Mouse (Mus musculus): ENCODE results near the gene Kcnn4. TPM values are rescaled to one million over a fixed set of nuclear protein-coding genes. Genes with fewer than 3 reads are reported as not detected.

Gene Kcnn4
- total and polyA plus RNA-seq, 3 experiments = 188 to 256 TPM; not detected in 1

GRCm38 (mm10) chr7:24338241-24338640 is 31.8 kb upstream of the Kcnn4 start:
- peak; percentile 24 for DNase-seq (ENCODE audit: low read depth, low spot score)
- H3K9ac ChIP-seq (ENCODE audit: control insufficient read depth, low read depth, low read length, poor library complexity, severe bottlenecking) = no peak overlapping the region
- H3K27me3 ChIP-seq (ENCODE audit: control insufficient read depth in 1 of 2, insufficient read depth in 2 of 2, low read length in 2 of 2) = no peaks in the 10 kb centered on the region
- H3K79me2 ChIP-seq (ENCODE audit: control insufficient read depth, insufficient read depth, low read length, poor library complexity) = no peaks in the 10 kb centered on the region
- no peaks in the 10 kb centered on the region for H3K9me3 ChIP-seq (replicated peaks; ENCODE audit: insufficient read depth, low read length)
- no peaks in the 10 kb centered on the region for H3K4me1 ChIP-seq (ENCODE audit: control insufficient read depth in 1 of 2, insufficient read depth in 2 of 2, low read length in 2 of 2)
- no peak overlapping the region for H3K4me3 ChIP-seq (ENCODE audit: control insufficient read depth in 1 of 2, insufficient read depth in 1 of 2, low read depth in 2 of 2, low read length in 2 of 2)
- TF ChIP-seq SMC3 (IDR thresholded peaks at IDR 0.05; ENCODE audit: low read depth, low read length) = peak; percentile 34; the same call in 1 of the 2 replicates
- peak; percentile 20 to 41 (median 35); a peak in 4 of 6 replicates for TF ChIP-seq CTCF (IDR thresholded peaks at IDR 0.05 in 2 of 3, conservative IDR thresholded peaks at IDR 0.05 in 1 of 3; ENCODE audit: control insufficient read depth in 1 of 3, insufficient read depth in 1 of 3, low read depth in 2 of 3, low read length in 3 of 3, poor library complexity in 1 of 3, severe bottlenecking in 1 of 3)
- TF ChIP-seq BHLHE40 (IDR thresholded peaks at IDR 0.05; ENCODE audit: borderline replicate concordance, low read depth, low read length) = no peak
- no peak for TF ChIP-seq NELFE (IDR thresholded peaks at IDR 0.05; ENCODE audit: low read depth, low read length)
- TF ChIP-seq NRF1 (IDR thresholded peaks at IDR 0.05; ENCODE audit: insufficient read depth, low read depth, low read length, poor library complexity, severe bottlenecking) = no peak
- no peak for TF ChIP-seq MAFK (IDR thresholded peaks at IDR 0.05; ENCODE audit: borderline replicate concordance, low read depth, low read length)
- TF ChIP-seq TCF12 (IDR thresholded peaks at IDR 0.05; ENCODE audit: low read depth, low read length) = no peak
- TF ChIP-seq USF1 (IDR thresholded peaks at IDR 0.05; ENCODE audit: low read depth, low read length) = no peak
- no peak for TF ChIP-seq TAL1 (IDR thresholded peaks at IDR 0.05; ENCODE audit: low read length)
- no peak for TF ChIP-seq JUND (IDR thresholded peaks at IDR 0.05; ENCODE audit: low read depth, low read length)
- no peak for TF ChIP-seq USF2 (IDR thresholded peaks at IDR 0.05; ENCODE audit: borderline replicate concordance in 1 of 2, insufficient read depth in 1 of 2, low read depth in 1 of 2, low read length in 2 of 2)
- TF ChIP-seq ZNF384 (IDR thresholded peaks at IDR 0.05; ENCODE audit: low read depth, low read length) = no peak
- no peak for TF ChIP-seq MAZ (IDR thresholded peaks at IDR 0.05; ENCODE audit: low read depth, low read length)
- no peak for TF ChIP-seq MXI1 (IDR thresholded peaks at IDR 0.05; ENCODE audit: low read depth, low read length)
- no peak for TF ChIP-seq KAT2A (conservative IDR thresholded peaks at IDR 0.05; ENCODE audit: low read depth, low read length)
- TF ChIP-seq ZKSCAN1 (IDR thresholded peaks at IDR 0.05; ENCODE audit: low read depth, low read length) = no peak
- no peak for TF ChIP-seq ELF1 (IDR thresholded peaks at IDR 0.05; ENCODE audit: low read depth, low read length)
- H3K27ac ChIP-seq (ENCODE audit: control insufficient read depth, low read depth, low read length) = no peak overlapping the region
- H3K36me3 ChIP-seq (ENCODE audit: control insufficient read depth in 1 of 2, insufficient read depth in 2 of 2, low read length in 2 of 2) = no peaks in the 10 kb centered on the region

DNA sequence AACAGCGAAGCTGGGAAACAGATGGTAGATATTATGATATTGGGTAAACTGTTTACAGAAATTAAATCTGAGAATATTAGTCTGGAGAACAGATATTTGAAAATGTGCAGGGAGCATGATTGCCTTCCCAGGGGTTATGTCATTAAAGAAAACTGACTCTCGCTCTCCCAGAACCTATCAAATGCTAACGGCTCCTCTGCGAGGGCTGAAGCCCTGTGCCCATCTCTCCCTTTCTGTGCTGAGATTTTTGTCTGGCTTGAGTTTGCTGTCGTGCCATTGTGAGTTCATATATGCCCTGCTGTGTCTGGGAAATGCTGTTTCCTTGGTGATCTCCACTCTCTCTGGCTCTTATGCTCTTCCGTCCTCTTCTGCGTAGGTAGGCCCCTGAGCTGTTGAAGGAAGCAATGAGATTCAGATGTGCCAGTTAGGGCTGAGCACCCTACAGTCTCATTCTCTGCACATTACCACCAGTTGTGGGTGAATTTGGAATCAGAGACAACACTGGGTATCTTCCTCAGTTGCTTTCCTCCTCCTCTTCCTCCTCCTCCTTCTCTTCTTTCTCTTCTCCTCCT is 26.3 kb upstream of the Kcnn4 start:
- Histone ChIP-seq H3K27me3 (ENCODE audit: control insufficient read depth in 1 of 2, insufficient read depth in 2 of 2, low read length in 2 of 2) (peaks cover 0 to 3% of the 10 kb centered on the region in 2 experiments; a peak in 2 of 4 replicates), H3K79me2 (ENCODE audit: control insufficient read depth, insufficient read depth, low read length, poor library complexity) (no peaks in the 10 kb centered on the region), H3K27ac (ENCODE audit: control insufficient read depth, low read depth, low read length) (no peak overlapping the region), H3K9ac (ENCODE audit: control insufficient read depth, low read depth, low read length, poor library complexity, severe bottlenecking) (no peak overlapping the region), H3K9me3 (replicated peaks; ENCODE audit: insufficient read depth, low read length) (no peaks in the 10 kb centered on the region), H3K4me3 (ENCODE audit: control insufficient read depth in 1 of 2, insufficient read depth in 1 of 2, low read depth in 2 of 2, low read length in 2 of 2) (no peak overlapping the region), H3K36me3 (ENCODE audit: control insufficient read depth in 1 of 2, insufficient read depth in 2 of 2, low read length in 2 of 2) (no peaks in the 10 kb centered on the region), H3K4me1 (ENCODE audit: control insufficient read depth in 1 of 2, insufficient read depth in 2 of 2, low read length in 2 of 2) (no peaks in the 10 kb centered on the region)
- no peak for TF ChIP-seq TCF12 (IDR thresholded peaks at IDR 0.05; ENCODE audit: low read depth, low read length)
- no peak for TF ChIP-seq HCFC1 (IDR thresholded peaks at IDR 0.05; ENCODE audit: low read depth, low read length)
- TF ChIP-seq MYC (IDR thresholded peaks at IDR 0.05; ENCODE audit: low read depth, low read length) = no peak
- no peak for TF ChIP-seq POLR2AphosphoS2 (IDR thresholded peaks at IDR 0.05; ENCODE audit: low read length)
- no peak for TF ChIP-seq POLR2AphosphoS5 (IDR thresholded peaks at IDR 0.05; ENCODE audit: borderline replicate concordance, low read depth, low read length)
- no peak for TF ChIP-seq TBP (IDR thresholded peaks at IDR 0.05; ENCODE audit: low read depth, low read length)
- no peak for TF ChIP-seq CHD1 (IDR thresholded peaks at IDR 0.05; ENCODE audit: low read depth, low read length)
- no peak for TF ChIP-seq ZC3H11A (IDR thresholded peaks at IDR 0.05; ENCODE audit: low read depth, low read length)
- TF ChIP-seq EP300 (IDR thresholded peaks at IDR 0.05; ENCODE audit: low read depth in 1 of 2, low read length in 2 of 2) = no peak
- no peak for TF ChIP-seq CTCF (IDR thresholded peaks at IDR 0.05 in 2 of 3, conservative IDR thresholded peaks at IDR 0.05 in 1 of 3; ENCODE audit: control insufficient read depth in 1 of 3, insufficient read depth in 1 of 3, low read depth in 2 of 3, low read length in 3 of 3, poor library complexity in 1 of 3, severe bottlenecking in 1 of 3)
- TF ChIP-seq MYB (IDR thresholded peaks at IDR 0.05; ENCODE audit: low read depth, low read length) = no peak
- TF ChIP-seq ZNF384 (IDR thresholded peaks at IDR 0.05; ENCODE audit: low read depth, low read length) = no peak
- TF ChIP-seq BHLHE40 (IDR thresholded peaks at IDR 0.05; ENCODE audit: borderline replicate concordance, low read depth, low read length) = no peak
- DNase-seq (ENCODE audit: low read depth, low spot score) = no peak
